Mouse (Mus musculus): Measurements from ENCODE around the gene Rbm43.

The Rbm43 gene

DNA sequence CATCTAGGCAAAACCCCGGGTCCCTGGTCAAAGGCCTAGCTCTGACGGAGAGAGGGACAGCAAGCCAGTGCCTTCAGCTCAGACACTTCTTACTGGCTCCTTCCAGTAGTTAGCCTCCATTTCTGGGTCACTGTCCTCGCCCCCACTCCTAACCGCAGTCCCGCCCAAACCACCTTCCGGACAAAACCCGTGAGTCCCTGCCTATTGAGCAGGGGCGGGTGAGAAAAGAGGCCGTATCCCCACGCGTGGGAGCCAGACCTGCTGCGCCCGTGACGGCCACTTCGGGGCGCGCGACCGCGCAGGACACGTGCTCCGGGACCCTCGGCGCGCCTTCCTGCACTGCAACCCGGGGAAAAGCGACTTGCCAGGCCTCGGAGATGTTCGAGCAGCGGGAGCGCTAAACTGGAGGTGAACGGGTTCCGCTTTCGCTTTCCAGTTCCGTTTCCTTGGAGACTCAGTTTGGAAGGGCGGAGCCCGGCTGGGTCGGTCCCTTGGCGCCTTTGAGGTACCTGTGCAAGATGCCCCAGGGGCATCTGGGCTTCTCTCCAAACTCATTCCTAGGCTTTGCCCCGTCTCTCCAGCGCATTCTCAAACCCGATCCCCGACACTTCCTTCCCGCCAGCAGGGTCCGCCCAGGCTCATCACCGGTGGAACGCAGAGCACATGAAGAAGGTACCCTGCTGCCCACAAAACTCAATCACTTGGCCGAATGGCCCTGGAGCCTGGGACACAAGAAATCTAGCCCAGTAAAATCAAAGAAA is at the start of gene Rbm43:
TSS of gene Rbm43 (minus strand) at position 590 of the 761 bp plus-strand sequence.
- DNase-seq (ENCODE audit: low read depth, low spot score) = peak; percentile 87

DNA sequence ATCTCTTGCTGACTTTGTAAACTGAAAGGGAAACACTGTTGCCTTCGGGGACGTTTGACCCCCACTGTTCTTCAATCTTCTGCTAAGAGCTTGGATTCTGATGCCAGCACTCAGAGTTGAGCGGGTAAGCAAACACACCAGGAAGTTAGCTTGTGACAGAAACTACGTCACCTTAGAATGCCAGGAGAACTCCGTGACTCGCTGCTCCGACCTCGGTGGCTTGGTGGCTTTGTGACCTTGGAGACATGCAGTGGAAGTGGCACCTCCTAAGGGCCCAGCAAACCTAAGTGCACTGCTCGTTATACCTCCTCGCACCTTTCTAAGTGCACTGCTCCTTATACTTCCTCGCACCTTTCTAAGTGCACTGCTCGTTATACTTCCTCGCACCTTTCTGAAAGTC is 47.3 kb upstream of the Rbm43 start:
- DNase-seq (ENCODE audit: low read depth, low spot score) = peak; percentile 37

DNA sequence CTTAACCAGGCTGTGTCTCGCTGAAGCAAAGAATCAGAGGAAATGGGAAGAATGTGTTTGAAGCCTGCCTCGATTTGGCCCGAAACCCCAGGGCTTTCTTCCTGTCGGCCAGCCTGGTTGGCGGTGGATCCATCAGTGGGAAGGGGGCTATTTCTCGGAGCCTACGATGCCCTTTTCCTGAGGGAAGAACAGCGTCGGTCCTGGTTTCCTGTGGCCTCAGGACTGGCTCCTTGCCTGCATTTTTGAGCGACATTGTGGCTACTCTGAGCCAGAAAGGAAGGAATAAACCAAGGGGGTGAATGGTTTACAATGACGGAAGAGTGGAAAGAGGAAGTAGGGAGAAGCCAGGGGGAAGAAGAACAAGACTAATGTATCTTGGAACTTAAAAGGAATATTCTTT is 46.7 kb upstream of the Rbm43 start:
- DNase-seq (ENCODE audit: low read depth, low spot score) = no peak

DNA sequence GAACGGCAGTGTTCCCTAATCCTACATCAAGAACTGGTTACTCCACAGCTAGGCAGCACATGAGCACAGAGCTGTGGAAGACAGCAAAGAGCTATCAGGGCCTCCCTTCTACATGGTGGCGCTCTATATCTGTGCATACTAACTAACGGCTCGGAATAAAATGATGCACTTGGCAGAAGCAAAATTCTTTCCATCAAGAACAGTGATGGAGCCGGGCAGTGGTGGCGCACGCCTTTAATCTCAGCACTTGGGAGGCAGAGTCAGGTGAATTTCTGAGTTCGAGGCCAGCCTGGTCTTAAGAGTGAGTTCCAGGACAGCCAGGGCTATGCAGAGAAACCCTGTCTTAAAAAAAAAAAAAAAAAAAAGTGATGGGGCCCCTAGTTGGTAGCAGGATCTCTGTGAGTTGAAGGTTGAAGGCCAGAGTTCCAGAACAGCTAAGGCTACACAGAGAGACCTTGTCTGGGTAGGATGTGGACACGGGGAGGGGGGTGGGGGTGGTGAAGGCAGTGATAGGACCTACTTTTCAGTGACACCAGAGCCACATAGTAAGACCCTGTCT is 38.5 kb upstream of the Rbm43 start, which contains the start of gene Nmi:
TSS of gene Nmi (minus strand) at position 85 of the 559 bp plus-strand sequence.
- DNase-seq (ENCODE audit: low read depth, low spot score) = no peak

DNA sequence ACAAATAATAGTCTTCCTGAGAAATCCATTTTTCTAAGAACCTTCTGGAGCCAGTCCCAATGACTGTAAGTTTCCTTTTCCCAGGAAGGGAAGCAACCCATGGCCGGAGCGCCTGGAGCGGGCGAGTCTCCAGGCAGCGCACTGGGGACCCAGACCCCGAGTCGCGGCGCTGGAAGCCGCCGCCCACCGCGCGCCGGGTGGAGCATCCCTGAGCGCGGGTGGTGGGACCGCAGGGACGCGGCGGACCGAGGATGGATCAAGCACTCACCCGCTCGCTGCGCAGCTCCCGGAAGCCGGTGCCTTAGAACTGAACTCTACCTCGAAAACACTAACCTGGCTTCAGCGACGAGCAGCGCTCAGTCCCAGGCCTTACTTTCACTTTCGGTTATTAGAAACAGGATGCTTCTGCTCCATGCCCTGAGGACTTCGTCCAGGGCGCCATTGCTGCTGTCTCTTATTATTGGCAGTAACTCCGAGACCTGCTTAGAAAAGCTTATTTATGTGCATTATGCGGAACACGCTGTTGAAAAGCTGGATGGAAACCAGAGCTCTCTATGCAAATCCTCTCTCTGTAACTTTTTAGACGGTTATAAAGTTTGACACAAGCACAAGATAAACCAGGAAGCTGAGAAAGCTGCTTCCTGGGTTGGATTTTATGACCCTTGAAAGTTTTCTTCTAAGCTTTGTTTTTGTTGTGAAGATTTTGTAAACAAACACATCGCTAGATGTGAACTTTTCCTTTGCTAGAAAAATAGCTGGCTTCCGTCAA is 37.9 kb upstream of the Rbm43 start:
- DNase-seq (ENCODE audit: low read depth, low spot score) = peak; percentile 90

DNA sequence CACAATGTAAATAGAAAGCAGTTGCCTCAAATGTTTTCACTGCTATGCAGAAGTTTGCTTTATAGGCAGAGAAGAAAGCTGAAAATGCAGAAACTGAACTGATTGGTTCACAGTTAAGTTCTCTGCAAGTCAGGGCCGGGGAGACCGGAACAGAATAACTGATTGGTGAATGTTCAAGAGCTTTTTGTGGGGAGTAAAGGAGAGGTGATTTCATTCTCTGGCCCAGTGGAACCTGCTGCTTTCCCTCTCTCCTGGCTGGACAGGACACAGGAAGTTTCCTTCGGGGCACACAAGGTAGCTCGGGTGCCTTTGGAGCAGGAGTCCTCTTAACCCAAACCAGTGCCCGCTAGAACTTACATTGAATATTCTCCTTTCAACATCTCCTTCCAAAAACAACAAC is 37.2 kb upstream of the Rbm43 start:
- peak; percentile 71 for DNase-seq (ENCODE audit: low read depth, low spot score)

DNA sequence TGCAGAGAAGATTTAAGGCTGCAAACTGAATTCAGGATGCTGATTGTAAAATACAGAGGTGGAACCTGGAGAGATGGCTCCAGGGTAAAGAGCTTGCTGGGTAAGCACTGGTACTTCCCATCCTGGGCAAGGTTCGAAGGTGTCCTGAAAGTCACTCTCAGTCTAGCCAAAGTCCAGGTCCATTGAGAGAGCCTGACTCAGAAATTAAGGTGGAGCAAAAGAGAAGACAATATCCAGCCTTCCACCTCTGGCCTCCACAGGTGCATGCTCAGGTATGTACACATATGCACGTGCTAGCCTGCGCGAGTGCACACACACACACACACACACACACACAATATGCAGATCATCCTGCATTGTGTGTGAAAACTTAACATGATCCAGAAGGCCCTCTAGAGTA is 35.9 kb upstream of the Rbm43 start:
- DNase-seq (ENCODE audit: low read depth, low spot score) = no peak

DNA sequence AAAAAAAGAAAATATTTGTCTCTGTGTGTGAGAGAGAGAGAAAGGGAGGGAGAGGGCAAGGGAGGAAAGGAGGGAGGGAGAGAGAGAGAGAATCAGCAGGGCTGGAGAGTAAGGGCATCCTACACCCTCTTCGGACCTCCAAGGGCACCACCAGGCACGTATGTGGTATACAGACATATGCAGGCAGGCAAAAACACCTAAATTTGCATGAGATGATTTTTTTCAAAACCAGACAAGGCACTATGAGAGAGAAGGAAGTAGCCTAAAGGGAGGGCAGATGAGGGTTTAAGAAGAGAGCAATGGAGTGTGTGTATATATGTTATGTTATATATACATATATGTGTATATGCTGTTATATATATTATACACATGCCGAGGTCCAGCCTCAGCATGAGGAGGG is 32.3 kb upstream of the Rbm43 start:
- no peak for DNase-seq (ENCODE audit: low read depth, low spot score)

DNA sequence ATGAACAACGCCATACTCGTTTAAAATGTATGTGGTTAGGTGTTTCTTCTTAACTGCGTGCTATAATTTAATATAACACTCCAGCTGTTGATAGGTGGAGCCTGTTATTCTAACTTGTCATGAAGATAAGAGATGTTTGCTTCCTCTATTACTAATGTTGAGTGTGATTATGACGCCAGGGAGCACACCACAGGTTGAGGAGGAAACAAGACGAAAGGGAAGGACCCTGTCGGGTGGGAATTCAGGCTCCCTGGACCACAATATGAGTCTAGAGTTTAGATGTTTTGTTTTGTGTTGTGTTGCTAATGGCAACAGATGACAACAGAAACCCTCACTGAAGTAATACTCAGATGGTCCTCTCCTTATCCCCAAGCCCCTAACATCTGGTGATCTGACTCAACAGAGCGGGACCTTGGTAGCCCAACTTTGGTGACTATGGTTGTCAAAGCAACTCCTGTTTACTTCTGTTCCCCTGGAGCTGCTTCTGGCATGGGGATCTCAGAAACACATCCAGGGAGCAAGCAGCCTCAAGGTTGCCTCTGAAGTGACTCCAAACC is 18.8 kb upstream of the Rbm43 start:
- DNase-seq (ENCODE audit: low read depth, low spot score) = no peak

DNA sequence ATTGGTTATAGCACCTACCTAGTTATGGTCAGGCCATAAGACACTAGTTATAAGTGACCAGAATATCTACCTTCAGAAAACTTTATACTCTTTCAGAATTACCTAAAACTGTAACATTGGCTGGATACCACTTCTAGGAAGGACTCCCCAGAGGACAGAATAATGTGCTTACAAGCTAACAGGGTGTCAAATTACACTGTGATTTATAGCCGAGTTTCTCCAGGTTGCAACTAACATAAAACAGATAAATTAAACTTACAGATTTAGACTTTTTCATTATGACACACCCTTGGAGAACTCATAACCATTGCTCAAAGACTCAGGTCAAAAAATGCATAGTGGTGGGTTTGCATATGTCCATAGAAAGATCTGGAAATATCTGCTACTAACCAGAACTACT is 15.9 kb upstream of the Rbm43 start:
- DNase-seq (ENCODE audit: low read depth, low spot score) = no peak

DNA sequence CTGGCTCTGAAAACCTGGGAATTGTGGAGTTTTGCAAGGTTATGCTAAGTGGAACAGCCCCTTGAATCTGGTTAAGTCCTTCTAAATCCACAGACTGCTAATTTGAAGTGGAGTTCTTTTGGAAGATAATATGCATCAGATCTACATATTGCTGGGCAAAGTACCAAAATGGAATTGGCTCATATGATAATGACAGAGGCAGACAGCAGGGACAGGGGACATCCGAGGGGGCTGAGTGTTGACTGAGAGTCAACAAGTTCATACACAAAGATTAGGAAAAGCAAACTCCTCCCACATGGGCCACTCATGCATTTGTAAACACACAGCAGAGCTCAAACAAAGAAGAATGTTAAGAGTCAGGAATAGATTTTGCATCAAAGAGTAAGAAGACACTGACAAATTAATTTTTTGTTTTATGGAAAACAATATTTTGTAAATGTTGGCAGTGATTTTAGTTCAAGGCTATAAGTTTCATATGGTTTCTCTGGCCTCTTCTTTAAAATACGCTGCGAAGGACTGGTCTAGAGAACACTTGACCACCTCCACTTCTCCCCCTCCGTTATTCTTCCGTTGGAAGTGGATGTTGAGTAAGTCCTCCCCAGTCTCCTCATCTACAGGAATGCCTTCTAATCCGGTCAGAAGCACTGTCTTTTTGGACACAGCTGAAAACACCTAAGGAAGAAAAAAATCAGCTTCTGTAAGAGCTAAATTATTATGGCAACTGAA is 13.3 kb upstream of the Rbm43 start:
- DNase-seq (ENCODE audit: low read depth, low spot score) = no peak

DNA sequence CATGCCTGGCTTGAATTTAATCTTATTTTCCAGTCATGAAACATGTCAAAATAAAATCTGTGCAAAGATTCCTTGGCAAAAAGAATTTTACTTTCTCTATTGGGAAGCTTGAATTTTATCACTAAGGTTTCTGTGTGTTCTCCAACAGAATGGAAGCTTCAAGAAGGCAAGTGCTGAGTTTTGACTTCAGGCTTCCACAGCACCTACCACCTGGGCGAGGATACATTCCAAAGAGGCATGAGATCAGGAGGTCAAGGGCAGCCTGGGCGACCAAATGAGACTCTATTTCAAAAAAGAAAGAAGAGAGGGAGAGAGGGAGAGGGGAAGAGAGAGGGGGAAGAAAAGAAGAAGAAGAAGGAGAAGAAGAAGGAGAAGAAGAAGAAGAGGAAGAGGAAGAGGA is 10.8 kb upstream of the Rbm43 start:
- DNase-seq (ENCODE audit: low read depth, low spot score) = peak; percentile 19

DNA sequence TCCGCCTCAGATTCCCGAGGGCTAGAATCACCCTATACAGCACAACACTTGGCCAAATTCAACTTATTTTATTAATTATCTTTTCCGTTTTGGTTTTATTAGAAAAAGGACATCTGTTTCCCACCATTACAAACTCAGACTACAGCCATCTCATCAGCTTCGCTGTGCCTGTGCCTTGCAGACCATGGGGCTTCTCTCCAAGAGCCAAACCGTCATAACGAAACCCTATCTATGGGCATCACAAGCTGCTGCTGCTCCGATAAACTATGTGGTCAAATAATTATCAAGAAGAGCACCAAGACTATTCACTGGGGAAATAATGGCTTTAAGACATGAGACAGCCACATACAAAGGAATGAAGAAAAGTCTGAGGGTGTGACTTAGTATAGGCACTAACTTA is 6.9 kb upstream of the Rbm43 start:
- DNase-seq (ENCODE audit: low read depth, low spot score) = no peak

DNA sequence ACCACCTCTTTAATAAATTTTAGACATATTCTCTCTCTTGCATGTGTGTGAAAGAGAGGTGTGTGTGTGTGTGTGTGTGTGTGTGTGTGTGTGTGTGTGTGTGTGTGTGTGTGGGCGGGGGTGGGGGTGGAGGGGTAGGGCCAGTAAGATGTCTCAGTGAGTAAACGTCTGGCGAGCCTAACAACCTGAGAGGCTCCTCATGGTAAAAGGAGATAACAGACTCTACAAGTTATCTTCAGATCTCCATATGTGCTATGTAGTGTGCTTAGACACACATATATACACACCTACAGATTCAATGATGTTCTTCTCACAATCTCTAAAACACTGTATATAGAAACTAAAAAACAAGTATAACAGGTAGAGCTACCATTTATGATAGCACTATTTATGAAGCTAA is 3.8 kb upstream of the Rbm43 start:
- DNase-seq (ENCODE audit: low read depth, low spot score) = no peak

DNA sequence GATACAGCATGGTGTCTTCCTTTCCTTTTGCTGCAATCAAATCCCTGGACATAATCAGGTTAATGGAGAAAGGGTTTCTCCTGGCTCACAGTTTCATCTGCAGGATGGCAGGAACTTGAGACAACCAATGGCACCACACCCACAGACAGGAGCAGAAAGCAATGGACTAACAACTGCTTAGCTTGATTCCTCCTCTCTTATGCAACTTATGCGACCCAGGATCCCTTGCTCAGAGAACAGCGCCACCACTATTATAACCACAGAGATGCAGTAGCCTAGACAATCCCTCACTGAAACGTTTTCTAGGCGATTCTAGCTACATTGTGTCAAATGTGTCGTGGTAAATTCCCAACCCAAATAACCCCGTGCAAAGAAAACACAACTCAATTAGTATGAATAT is 2.0 kb upstream of the Rbm43 start:
- DNase-seq (ENCODE audit: low read depth, low spot score) = no peak

DNA sequence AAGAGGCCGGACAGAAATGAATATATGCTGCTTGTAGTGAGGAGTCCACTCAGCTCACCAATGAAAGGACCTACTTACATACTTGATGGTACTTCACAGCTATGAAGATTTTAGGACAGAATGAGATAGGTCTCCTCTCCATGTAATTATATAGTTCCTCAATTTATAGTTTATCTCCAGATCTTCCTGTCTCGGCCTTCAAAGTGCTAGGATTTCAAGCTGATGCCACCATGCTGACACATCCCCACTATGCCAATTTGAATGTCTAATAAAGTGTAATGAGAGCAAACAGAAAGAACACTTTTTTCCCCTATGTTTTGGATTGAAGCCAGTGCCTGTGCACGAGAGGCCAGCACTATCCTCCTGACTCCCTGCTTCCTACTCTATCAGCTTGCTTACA is 1.6 kb upstream of the Rbm43 start:
- no peak for DNase-seq (ENCODE audit: low read depth, low spot score)

DNA sequence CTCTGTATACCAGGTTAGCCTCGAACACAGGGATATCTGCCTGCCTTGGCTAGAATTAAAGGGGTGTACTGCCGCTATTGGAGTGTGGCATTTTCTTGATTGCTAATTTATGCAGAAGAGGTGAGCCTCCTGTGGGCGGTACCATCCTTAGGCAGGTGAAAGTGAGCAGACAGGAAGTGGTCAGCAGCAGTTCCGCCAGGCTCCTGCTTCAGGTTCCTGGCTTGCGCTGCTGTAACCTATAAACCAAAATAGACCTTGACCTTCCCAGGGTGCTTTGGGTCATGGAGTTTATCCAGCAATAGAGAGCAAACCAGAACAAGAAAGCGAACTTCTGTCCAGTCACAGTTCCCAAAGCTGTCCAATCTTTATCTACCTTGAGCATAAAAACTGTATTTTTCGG is 958 bp upstream of the Rbm43 start:
- DNase-seq (ENCODE audit: low read depth, low spot score) = peak; percentile 54

DNA sequence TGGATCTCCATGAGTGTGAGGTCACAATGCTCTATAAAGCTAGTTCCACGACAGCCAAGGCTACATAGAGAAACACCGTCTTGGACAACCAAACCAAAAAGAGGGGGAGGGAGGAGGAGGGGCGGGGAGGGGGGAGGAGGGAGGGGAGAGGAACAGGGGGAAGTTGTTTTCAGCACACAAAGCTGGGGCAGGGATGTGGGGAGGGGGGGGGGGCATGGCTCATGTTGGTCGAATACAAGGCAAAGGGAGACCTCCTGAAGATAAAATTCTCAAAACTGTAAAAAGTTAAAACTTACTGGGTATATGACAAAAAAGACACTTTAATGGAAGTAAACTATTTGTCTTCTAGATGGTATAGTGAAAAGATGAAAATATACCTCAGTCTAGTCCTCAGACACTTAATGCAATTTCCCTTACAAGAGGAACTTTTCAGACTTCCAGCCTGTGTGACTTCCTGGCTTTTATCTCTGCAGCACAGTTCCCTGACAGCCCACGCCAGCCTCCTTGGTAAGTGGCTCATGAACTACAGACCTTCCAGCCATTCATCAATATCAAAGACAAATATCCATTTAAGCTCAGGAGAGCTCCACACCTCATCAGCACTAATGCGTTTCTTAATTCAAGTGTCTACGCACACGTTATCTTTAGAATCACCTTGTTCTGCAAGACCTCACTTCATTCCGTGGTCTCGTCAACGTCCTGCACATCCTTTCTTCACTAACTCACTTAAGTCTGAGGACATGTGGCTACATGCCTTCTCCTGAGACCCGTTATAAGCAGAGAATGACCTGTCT is 1.4 kb downstream of the Rbm43 start:
- peak; percentile 42 for DNase-seq (ENCODE audit: low read depth, low spot score)

DNA sequence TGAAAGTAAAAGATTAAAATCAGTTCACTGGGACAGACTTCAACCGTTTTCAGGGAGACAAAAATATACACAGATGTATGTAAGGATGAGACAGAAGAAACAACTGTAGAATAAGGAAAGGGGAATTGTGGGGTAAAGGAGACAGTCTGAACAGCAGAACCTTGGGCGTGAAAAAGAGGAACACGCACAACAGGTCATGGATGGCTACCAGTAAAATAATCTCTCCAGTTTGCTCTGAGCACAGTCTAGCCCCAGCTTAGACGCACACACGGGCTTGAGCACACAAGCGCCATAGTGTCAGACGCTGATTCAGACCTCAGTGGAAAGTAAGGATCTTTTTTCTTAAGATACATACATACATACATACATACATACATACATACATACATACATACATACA is 3.7 kb downstream of the Rbm43 start:
- DNase-seq (ENCODE audit: low read depth, low spot score) = no peak

DNA sequence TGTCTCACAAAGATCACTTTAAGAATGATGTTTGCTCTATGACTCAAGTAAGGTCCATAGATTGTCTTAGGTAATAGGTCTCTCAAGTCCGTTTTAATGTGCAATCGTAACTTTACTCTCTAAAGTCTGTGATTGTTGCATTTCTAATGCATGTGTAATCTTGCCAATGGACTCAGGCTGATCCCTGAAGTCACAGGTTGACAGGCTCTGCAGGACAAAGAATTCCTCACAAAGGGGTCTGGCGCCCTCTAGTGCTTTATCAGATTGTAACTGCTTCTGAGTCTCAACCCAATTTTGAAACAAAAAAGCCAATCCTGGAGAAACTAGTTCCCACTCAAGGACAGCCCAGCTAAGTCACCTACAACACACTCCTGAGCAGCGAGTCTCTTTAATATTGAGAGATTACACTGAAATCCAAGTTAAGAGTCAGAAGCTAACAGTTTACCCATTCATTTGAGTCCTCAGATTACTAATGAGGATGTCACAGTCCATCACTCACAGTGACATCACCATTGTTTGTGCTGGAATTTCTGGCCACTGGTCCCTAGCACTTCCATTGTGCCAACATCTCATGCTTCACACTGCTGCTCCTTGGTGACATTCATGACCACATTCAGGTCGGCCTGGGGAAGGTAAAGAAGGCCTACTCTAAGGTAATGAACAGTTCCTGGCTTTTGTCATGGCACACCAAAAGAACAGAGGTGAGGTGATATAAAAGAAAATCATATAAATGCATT is 19.9 kb downstream of the Rbm43 start:
- peak; percentile 67 for DNase-seq (ENCODE audit: low read depth, low spot score)

Data from CD4-positive, CD25-positive, alpha-beta regulatory T cell, adult 2 months (primary cell).